Mouse (Mus musculus): ENCODE results near the gene Them4. TPM values are rescaled to one million over a fixed set of nuclear protein-coding genes. Genes with fewer than 3 reads are reported as not detected.

Them4 gene
- polyA plus RNA-seq, 1 experiment from 2014 or later = 9.6 TPM

- H3K27me3 ChIP-seq (ENCODE audit: control insufficient read depth, insufficient read depth, low read length) = peaks cover 19% of the 10 kb centered on the region
Measured at GRCm38 (mm10) chr3:94362138-94362537, 52.2 kb downstream of the Them4 start, which contains the start of gene C2cd4d. C2cd4d (plus strand) TSS chr3:94362438.

GRCm38 (mm10) chr3:94363291-94364153 is 53.6 kb downstream of the Them4 start:
- ATAC-seq (replicated peaks; ENCODE audit: low FRiP score) = peak; percentile 75
- peak overlapping the region; percentile 85 for H3K4me2 ChIP-seq (ENCODE audit: low read depth, low read length, severe bottlenecking)
- DNase-seq (ENCODE audit: low spot score) = peak; percentile 80
- peaks cover 9% of the 10 kb centered on the region; the same call in 1 of the 2 replicates for H3K4me1 ChIP-seq (replicated peaks; ENCODE audit: control insufficient read depth, insufficient read depth, low read length)
- no peaks in the 10 kb centered on the region for H3K36me3 ChIP-seq (ENCODE audit: control insufficient read depth, insufficient read depth, low read length)
- H3K27ac ChIP-seq (ENCODE audit: low read depth, low read length) = no peak overlapping the region
- peak overlapping the region; percentile 74 for H3K9ac ChIP-seq (ENCODE audit: low read length)
- 7% methylated on average over 97 of the region's 97 CpGs for WGBS
- H3K27me3 ChIP-seq (ENCODE audit: control insufficient read depth, insufficient read depth, low read length) = peaks cover 19% of the 10 kb centered on the region
- peak overlapping the region; percentile 52 for H3K4me3 ChIP-seq (ENCODE audit: low read depth, low read length)
- no peaks in the 10 kb centered on the region; the same call in 1 of the 2 replicates for H3K9me3 ChIP-seq (ENCODE audit: control insufficient read depth, low read length)

More at GRCm38 (mm10) chr3:94362138-94362537, 52.2 kb downstream of the Them4 start, which contains the start of gene C2cd4d:
- H3K36me3 ChIP-seq (ENCODE audit: control insufficient read depth, insufficient read depth, low read length) = no peaks in the 10 kb centered on the region
- H3K4me3 ChIP-seq (ENCODE audit: low read depth, low read length) = peak within 1 kb of the TSS; percentile 52
- peak within 1 kb of the TSS; percentile 74 for H3K9ac ChIP-seq (ENCODE audit: low read length)
- peaks cover 9% of the 10 kb centered on the region; the same call in 1 of the 2 replicates for H3K4me1 ChIP-seq (replicated peaks; ENCODE audit: control insufficient read depth, insufficient read depth, low read length)
- WGBS = 23% methylated on average over 7 of the region's 7 CpGs
- ATAC-seq (replicated peaks; ENCODE audit: low FRiP score) (no peak), DNase-seq (ENCODE audit: low spot score) (no peak)
- no peak within 1 kb of the TSS for H3K27ac ChIP-seq (ENCODE audit: low read depth, low read length)
- H3K4me2 ChIP-seq (ENCODE audit: low read depth, low read length, severe bottlenecking) = peak within 1 kb of the TSS; percentile 85
- H3K9me3 ChIP-seq (ENCODE audit: control insufficient read depth, low read length) = no peaks in the 10 kb centered on the region; the same call in 1 of the 2 replicates

GRCm38 (mm10) chr3:94364154-94364526 is 54.3 kb downstream of the Them4 start:
- Histone ChIP-seq H3K27ac (ENCODE audit: low read depth, low read length) (no peak overlapping the region), H3K4me1 (replicated peaks; ENCODE audit: control insufficient read depth, insufficient read depth, low read length) (peaks cover 9% of the 10 kb centered on the region; the same call in 1 of the 2 replicates), H3K9ac (ENCODE audit: low read length) (peak overlapping the region; percentile 74), H3K36me3 (ENCODE audit: control insufficient read depth, insufficient read depth, low read length) (no peaks in the 10 kb centered on the region), H3K9me3 (ENCODE audit: control insufficient read depth, low read length) (no peaks in the 10 kb centered on the region; the same call in 1 of the 2 replicates), H3K4me2 (ENCODE audit: low read depth, low read length, severe bottlenecking) (peak overlapping the region; percentile 85), H3K4me3 (ENCODE audit: low read depth, low read length) (peak overlapping the region; percentile 52), H3K27me3 (ENCODE audit: control insufficient read depth, insufficient read depth, low read length) (peaks cover 19% of the 10 kb centered on the region)
- 4% methylated on average over 23 of the region's 23 CpGs for WGBS
- DNase-seq (ENCODE audit: low spot score) = no peak
- peak; percentile 40 for ATAC-seq (replicated peaks; ENCODE audit: low FRiP score)

- H3K4me3 ChIP-seq (ENCODE audit: low read depth, low read length) = no peak overlapping the region
- ATAC-seq (replicated peaks; ENCODE audit: low FRiP score) (peak; percentile 55), DNase-seq (ENCODE audit: low spot score) (peak; percentile 89)
- peaks cover 19% of the 10 kb centered on the region for H3K27me3 ChIP-seq (ENCODE audit: control insufficient read depth, insufficient read depth, low read length)
- no peak overlapping the region for H3K27ac ChIP-seq (ENCODE audit: low read depth, low read length)
- H3K9ac ChIP-seq (ENCODE audit: low read length) = no peak overlapping the region
- no peaks in the 10 kb centered on the region for H3K36me3 ChIP-seq (ENCODE audit: control insufficient read depth, insufficient read depth, low read length)
- no peak overlapping the region for H3K4me2 ChIP-seq (ENCODE audit: low read depth, low read length, severe bottlenecking)
- no peaks in the 10 kb centered on the region; the same call in 1 of the 2 replicates for H3K9me3 ChIP-seq (ENCODE audit: control insufficient read depth, low read length)
- H3K4me1 ChIP-seq (replicated peaks; ENCODE audit: control insufficient read depth, insufficient read depth, low read length) = peaks cover 12% of the 10 kb centered on the region; the same call in 1 of the 2 replicates
- 21% methylated on average over 3 of the region's 3 CpGs for WGBS
Measured at GRCm38 (mm10) chr3:94366761-94367160, 56.9 kb downstream of the Them4 start.

- Histone ChIP-seq H3K9me3 (ENCODE audit: control insufficient read depth, low read length) (no peaks in the 10 kb centered on the region; the same call in 1 of the 2 replicates), H3K4me3 (ENCODE audit: low read depth, low read length) (no peak overlapping the region), H3K4me1 (replicated peaks; ENCODE audit: control insufficient read depth, insufficient read depth, low read length) (peaks cover 8% of the 10 kb centered on the region; the same call in 1 of the 2 replicates), H3K27ac (ENCODE audit: low read depth, low read length) (no peak overlapping the region), H3K9ac (ENCODE audit: low read length) (no peak overlapping the region), H3K36me3 (ENCODE audit: control insufficient read depth, insufficient read depth, low read length) (no peaks in the 10 kb centered on the region), H3K27me3 (ENCODE audit: control insufficient read depth, insufficient read depth, low read length) (peaks cover 16% of the 10 kb centered on the region), H3K4me2 (ENCODE audit: low read depth, low read length, severe bottlenecking) (no peak overlapping the region)
- ATAC-seq (replicated peaks; ENCODE audit: low FRiP score) (no peak), DNase-seq (ENCODE audit: low spot score) (no peak)
- WGBS = 80% methylated on average over 6 of the region's 6 CpGs
Measured at GRCm38 (mm10) chr3:94367511-94367910, 57.6 kb downstream of the Them4 start.

GRCm38 (mm10) chr3:94368631-94369030 is 58.7 kb downstream of the Them4 start:
- peaks cover 7% of the 10 kb centered on the region for H3K27me3 ChIP-seq (ENCODE audit: control insufficient read depth, insufficient read depth, low read length)
- H3K4me3 ChIP-seq (ENCODE audit: low read depth, low read length) = no peak overlapping the region
- ATAC-seq (replicated peaks; ENCODE audit: low FRiP score) (no peak), DNase-seq (ENCODE audit: low spot score) (no peak)
- H3K9ac ChIP-seq (ENCODE audit: low read length) = no peak overlapping the region
- 67% methylated on average over 6 of the region's 6 CpGs for WGBS
- H3K4me1 ChIP-seq (replicated peaks; ENCODE audit: control insufficient read depth, insufficient read depth, low read length) = peaks cover 13% of the 10 kb centered on the region
- H3K4me2 ChIP-seq (ENCODE audit: low read depth, low read length, severe bottlenecking) = no peak overlapping the region
- no peak overlapping the region for H3K27ac ChIP-seq (ENCODE audit: low read depth, low read length)
- no peaks in the 10 kb centered on the region for H3K9me3 ChIP-seq (ENCODE audit: control insufficient read depth, low read length)
- no peaks in the 10 kb centered on the region for H3K36me3 ChIP-seq (ENCODE audit: control insufficient read depth, insufficient read depth, low read length)

- 76% methylated on average over 2 of the region's 2 CpGs for WGBS
- Histone ChIP-seq H3K27ac (ENCODE audit: low read depth, low read length) (no peak overlapping the region), H3K36me3 (ENCODE audit: control insufficient read depth, insufficient read depth, low read length) (no peaks in the 10 kb centered on the region), H3K27me3 (ENCODE audit: control insufficient read depth, insufficient read depth, low read length) (peaks cover 4% of the 10 kb centered on the region; the same call in 1 of the 2 replicates), H3K4me2 (ENCODE audit: low read depth, low read length, severe bottlenecking) (no peak overlapping the region), H3K9ac (ENCODE audit: low read length) (no peak overlapping the region), H3K9me3 (ENCODE audit: control insufficient read depth, low read length) (no peaks in the 10 kb centered on the region), H3K4me1 (replicated peaks; ENCODE audit: control insufficient read depth, insufficient read depth, low read length) (peaks cover 15% of the 10 kb centered on the region), H3K4me3 (ENCODE audit: low read depth, low read length) (no peak overlapping the region)
- DNase-seq (ENCODE audit: low spot score) (no peak), ATAC-seq (replicated peaks; ENCODE audit: low FRiP score) (no peak)
Measured at GRCm38 (mm10) chr3:94369709-94370108, 59.8 kb downstream of the Them4 start.

- Histone ChIP-seq H3K4me3 (ENCODE audit: low read depth, low read length) (no peak overlapping the region), H3K27me3 (ENCODE audit: control insufficient read depth, insufficient read depth, low read length) (peaks cover 4% of the 10 kb centered on the region; the same call in 1 of the 2 replicates), H3K27ac (ENCODE audit: low read depth, low read length) (no peak overlapping the region), H3K36me3 (ENCODE audit: control insufficient read depth, insufficient read depth, low read length) (no peaks in the 10 kb centered on the region), H3K4me1 (replicated peaks; ENCODE audit: control insufficient read depth, insufficient read depth, low read length) (peaks cover 15% of the 10 kb centered on the region), H3K9ac (ENCODE audit: low read length) (no peak overlapping the region), H3K4me2 (ENCODE audit: low read depth, low read length, severe bottlenecking) (peak overlapping the region; percentile 12; the same call in 1 of the 2 replicates), H3K9me3 (ENCODE audit: control insufficient read depth, low read length) (no peaks in the 10 kb centered on the region)
- DNase-seq (ENCODE audit: low spot score) (no peak), ATAC-seq (replicated peaks; ENCODE audit: low FRiP score) (no peak; the same call in 1 of the 2 replicates)
- WGBS = 8% methylated on average over 11 of the region's 11 CpGs
Measured at GRCm38 (mm10) chr3:94371637-94372036, 61.7 kb downstream of the Them4 start.
